Mouse (Mus musculus) midbrain, embryonic 15.5 days (tissue): ENCODE data around the gene Ddx55. TPM values are rescaled to one million over a fixed set of nuclear protein-coding genes. Genes with fewer than 3 reads are reported as not detected.

Experiments used
- ATAC-seq: fragments of 200-750 bp; cut with Nextera tagmentation; replicated peaks from 2 replicates; pipeline ENCODE4 v1.8.0; 2017; ENCODE audit warnings: moderate TSS enrichment
- H3K27ac ChIP-seq: fragments of 300-500 bp; sonication (generic); 2 replicates; pipeline ENCODE4 v1.5.1; 2015; ENCODE audit warnings: mild to moderate bottlenecking, inconsistent platforms
- H3K27me3 ChIP-seq: fragments of 300-500 bp; sonication (generic); replicated peaks from 2 replicates; pipeline ENCODE4 v1.6.1; 2015; ENCODE audit warnings: inconsistent platforms
- H3K36me3 ChIP-seq: fragments of 300-500 bp; sonication (generic); replicated peaks from 2 replicates; pipeline ENCODE4 v1.6.1; 2015; ENCODE audit warnings: inconsistent platforms
- H3K4me1 ChIP-seq: fragments of 300-500 bp; sonication (generic); 2 replicates; pipeline ENCODE4 v1.6.1; 2015; ENCODE audit warnings: inconsistent platforms
- H3K4me2 ChIP-seq: fragments of 300-500 bp; sonication (generic); 2 replicates; pipeline ENCODE4 v1.6.1; 2015; ENCODE audit warnings: inconsistent platforms, mild to moderate bottlenecking, moderate library complexity
- H3K4me3 ChIP-seq: fragments of 300-500 bp; sonication (generic); 2 replicates; pipeline ENCODE4 v1.5.1; 2015; ENCODE audit warnings: mild to moderate bottlenecking, inconsistent platforms
- H3K9ac ChIP-seq: fragments of 300-500 bp; sonication (generic); 2 replicates; pipeline ENCODE4 v1.6.1; 2015; ENCODE audit warnings: mild to moderate bottlenecking, inconsistent platforms
- H3K9me3 ChIP-seq: fragments of 300-500 bp; sonication (generic); 2 replicates; pipeline ENCODE4 v1.6.1; 2016; ENCODE audit warnings: inconsistent platforms
- WGBS: fragments of 180-500 bp; shearing (Covaris S2); methylation state at CpG from one replicate; pipeline ENCODE4 v1.1.7; 2015; ENCODE audit warnings: mixed read lengths; 5-methylcytosine and 5-hydroxymethylcytosine counted together
- polyA plus RNA-seq: library from polyadenylated mRNA; unstranded; fragments of >200 nt; fragmentation: Nextera tagmentation; extraction: Ambion mirVana; gene quantifications from 2 replicates; pipeline ENCODE4 v1.2.1, GENCODE M21; 2015

Ddx55 gene
- polyA plus RNA-seq, 1 experiment from 2014 or later = 30.5 TPM

GRCm38 (mm10) chr5:124528351-124528750 is 24.3 kb upstream of the Ddx55 start:
- Histone ChIP-seq H3K4me3 (no peak overlapping the region), H3K4me2 (peak overlapping the region; percentile 75; the same call in 1 of the 2 replicates), H3K27me3 (no peaks in the 10 kb centered on the region), H3K9ac (no peak overlapping the region), H3K36me3 (no peaks in the 10 kb centered on the region), H3K9me3 (no peaks in the 10 kb centered on the region), H3K27ac (no peak overlapping the region), H3K4me1 (peaks cover 35% of the 10 kb centered on the region)
- WGBS = 80% methylated on average over 4 of the region's 4 CpGs
- ATAC-seq = no peak

GRCm38 (mm10) chr5:124528791-124529190 is 23.9 kb upstream of the Ddx55 start:
- H3K4me2 ChIP-seq = peak overlapping the region; percentile 75
- ATAC-seq = no peak
- H3K36me3 ChIP-seq = no peaks in the 10 kb centered on the region
- H3K4me3 ChIP-seq = peak overlapping the region; percentile 11; the same call in 1 of the 2 replicates
- H3K27ac ChIP-seq = no peak overlapping the region
- H3K9me3 ChIP-seq = no peaks in the 10 kb centered on the region
- WGBS = 51% methylated on average over 9 of the region's 9 CpGs
- H3K9ac ChIP-seq = no peak overlapping the region
- H3K4me1 ChIP-seq = peaks cover 35% of the 10 kb centered on the region
- no peaks in the 10 kb centered on the region for H3K27me3 ChIP-seq

GRCm38 (mm10) chr5:124529191-124529651 is 23.4 kb upstream of the Ddx55 start:
- H3K9me3 ChIP-seq = no peaks in the 10 kb centered on the region
- no peaks in the 10 kb centered on the region for H3K27me3 ChIP-seq
- no peak for ATAC-seq
- H3K4me2 ChIP-seq = peak overlapping the region; percentile 75
- H3K4me3 ChIP-seq = peak overlapping the region; percentile 76
- peaks cover 35% of the 10 kb centered on the region for H3K4me1 ChIP-seq
- H3K27ac ChIP-seq = no peak overlapping the region
- no peak overlapping the region for H3K9ac ChIP-seq
- 47% methylated on average over 8 of the region's 8 CpGs for WGBS
- H3K36me3 ChIP-seq = no peaks in the 10 kb centered on the region

- H3K9ac ChIP-seq = no peak overlapping the region
- no peaks in the 10 kb centered on the region for H3K9me3 ChIP-seq
- peaks cover 35% of the 10 kb centered on the region for H3K4me1 ChIP-seq
- no peak for ATAC-seq
- no peak overlapping the region for H3K27ac ChIP-seq
- no peaks in the 10 kb centered on the region for H3K27me3 ChIP-seq
- WGBS = 64% methylated on average over 8 of the region's 8 CpGs
- peak overlapping the region; percentile 75 for H3K4me2 ChIP-seq
- H3K36me3 ChIP-seq = no peaks in the 10 kb centered on the region
- peak overlapping the region; percentile 76 for H3K4me3 ChIP-seq
Observed at GRCm38 (mm10) chr5:124529697-124530096, 23.0 kb upstream of the Ddx55 start.

- Histone ChIP-seq H3K9me3 (no peaks in the 10 kb centered on the region), H3K4me2 (peak within 1 kb of the TSS; percentile 75), H3K9ac (peak within 1 kb of the TSS; percentile 54), H3K27me3 (no peaks in the 10 kb centered on the region), H3K4me3 (peak within 1 kb of the TSS; percentile 76), H3K27ac (peak within 1 kb of the TSS; percentile 83), H3K4me1 (peaks cover 35% of the 10 kb centered on the region), H3K36me3 (no peaks in the 10 kb centered on the region)
- under 1% methylated on average over 85 of the region's 96 CpGs for WGBS
- ATAC-seq = peak; percentile 93
Observed at GRCm38 (mm10) chr5:124530655-124531582, 21.7 kb upstream of the Ddx55 start, which contains the start of gene Rilpl1. TSS of gene Rilpl1 (minus strand) at chr5:124531391.

GRCm38 (mm10) chr5:124531583-124531930 is 21.1 kb upstream of the Ddx55 start:
- 12% methylated on average over 14 of the region's 14 CpGs for WGBS
- no peaks in the 10 kb centered on the region for H3K9me3 ChIP-seq
- H3K36me3 ChIP-seq = no peaks in the 10 kb centered on the region
- H3K4me3 ChIP-seq = peak overlapping the region; percentile 76
- no peaks in the 10 kb centered on the region for H3K27me3 ChIP-seq
- H3K4me2 ChIP-seq = peak overlapping the region; percentile 75
- ATAC-seq = peak; percentile 70; the same call in 1 of the 2 replicates
- H3K4me1 ChIP-seq = peaks cover 35% of the 10 kb centered on the region
- peak overlapping the region; percentile 83 for H3K27ac ChIP-seq
- H3K9ac ChIP-seq = peak overlapping the region; percentile 54

- Histone ChIP-seq H3K4me1 (peaks cover 35% of the 10 kb centered on the region), H3K27me3 (no peaks in the 10 kb centered on the region), H3K27ac (no peak overlapping the region), H3K36me3 (no peaks in the 10 kb centered on the region), H3K9ac (no peak overlapping the region), H3K9me3 (no peaks in the 10 kb centered on the region), H3K4me3 (no peak overlapping the region), H3K4me2 (no peak overlapping the region)
- ATAC-seq = no peak
- 32% methylated on average over 7 of the region's 7 CpGs for WGBS
Observed at GRCm38 (mm10) chr5:124532451-124532850, 20.2 kb upstream of the Ddx55 start.

- no peak for ATAC-seq
- Histone ChIP-seq H3K4me3 (no peak overlapping the region), H3K27ac (no peak overlapping the region), H3K9me3 (no peaks in the 10 kb centered on the region), H3K27me3 (no peaks in the 10 kb centered on the region), H3K4me1 (peaks cover 15% of the 10 kb centered on the region), H3K9ac (no peak overlapping the region), H3K36me3 (no peaks in the 10 kb centered on the region), H3K4me2 (no peak overlapping the region)
- 64% methylated on average over 5 of the region's 5 CpGs for WGBS
Observed at GRCm38 (mm10) chr5:124535016-124535415, 17.6 kb upstream of the Ddx55 start.

- no peak overlapping the region for H3K9ac ChIP-seq
- peak overlapping the region; percentile 28 for H3K4me2 ChIP-seq
- no peaks in the 10 kb centered on the region for H3K27me3 ChIP-seq
- no peaks in the 10 kb centered on the region for H3K36me3 ChIP-seq
- H3K4me3 ChIP-seq = no peak overlapping the region
- H3K9me3 ChIP-seq = no peaks in the 10 kb centered on the region
- ATAC-seq = no peak
- 7% methylated on average over 17 of the region's 17 CpGs for WGBS
- H3K4me1 ChIP-seq = peaks cover 7% of the 10 kb centered on the region
- H3K27ac ChIP-seq = no peak overlapping the region
Observed at GRCm38 (mm10) chr5:124536776-124537175, 15.9 kb upstream of the Ddx55 start.

GRCm38 (mm10) chr5:124538813-124539792 is 13.6 kb upstream of the Ddx55 start:
- Histone ChIP-seq H3K4me3 (no peak overlapping the region), H3K27me3 (no peaks in the 10 kb centered on the region), H3K36me3 (no peaks in the 10 kb centered on the region), H3K9ac (no peak overlapping the region), H3K27ac (no peak overlapping the region), H3K4me2 (no peak overlapping the region), H3K9me3 (no peaks in the 10 kb centered on the region), H3K4me1 (peaks cover 17% of the 10 kb centered on the region)
- WGBS = 74% methylated on average over 15 of the region's 16 CpGs
- no peak for ATAC-seq

- Histone ChIP-seq H3K4me3 (peak overlapping the region; percentile 99), H3K36me3 (0 out of 2 replicates have a peak, but pooled peaks cover 1% of the 10 kb centered on the region), H3K4me1 (peaks cover 17% of the 10 kb centered on the region), H3K4me2 (peak overlapping the region; percentile 43), H3K9me3 (no peaks in the 10 kb centered on the region), H3K27me3 (no peaks in the 10 kb centered on the region), H3K9ac (no peak overlapping the region), H3K27ac (peak overlapping the region; percentile 81; the same call in 1 of the 2 replicates)
- WGBS = 70% methylated on average over 4 of the region's 4 CpGs
- ATAC-seq = no peak
Observed at GRCm38 (mm10) chr5:124539905-124540304, 12.8 kb upstream of the Ddx55 start.

- 0 out of 2 replicates have a peak, but pooled peaks cover 5% of the 10 kb centered on the region for H3K36me3 ChIP-seq
- no peaks in the 10 kb centered on the region for H3K27me3 ChIP-seq
- H3K4me3 ChIP-seq = peak within 1 kb of the TSS; percentile 99
- H3K9me3 ChIP-seq = no peaks in the 10 kb centered on the region
- ATAC-seq = peak; percentile 96
- WGBS = 1% methylated on average over 30 of the region's 35 CpGs
- H3K4me1 ChIP-seq = peaks cover 17% of the 10 kb centered on the region
- H3K27ac ChIP-seq = peak within 1 kb of the TSS; percentile 81
- H3K9ac ChIP-seq = peak within 1 kb of the TSS; percentile 78
- peak within 1 kb of the TSS; percentile 90 for H3K4me2 ChIP-seq
Observed at GRCm38 (mm10) chr5:124540383-124540786, 12.3 kb upstream of the Ddx55 start, which contains the start of gene Tmed2. TSS of gene Tmed2 (plus strand) at chr5:124540695.
